Mouse (Mus musculus): ENCODE measurements at regions not wholly inside any gene's neighbourhood (a gene's known extent, or its start where the extent isn't known, plus 50 kb on each side); places are given as distances from the start of the nearest gene placed in this dataset.

DNA sequence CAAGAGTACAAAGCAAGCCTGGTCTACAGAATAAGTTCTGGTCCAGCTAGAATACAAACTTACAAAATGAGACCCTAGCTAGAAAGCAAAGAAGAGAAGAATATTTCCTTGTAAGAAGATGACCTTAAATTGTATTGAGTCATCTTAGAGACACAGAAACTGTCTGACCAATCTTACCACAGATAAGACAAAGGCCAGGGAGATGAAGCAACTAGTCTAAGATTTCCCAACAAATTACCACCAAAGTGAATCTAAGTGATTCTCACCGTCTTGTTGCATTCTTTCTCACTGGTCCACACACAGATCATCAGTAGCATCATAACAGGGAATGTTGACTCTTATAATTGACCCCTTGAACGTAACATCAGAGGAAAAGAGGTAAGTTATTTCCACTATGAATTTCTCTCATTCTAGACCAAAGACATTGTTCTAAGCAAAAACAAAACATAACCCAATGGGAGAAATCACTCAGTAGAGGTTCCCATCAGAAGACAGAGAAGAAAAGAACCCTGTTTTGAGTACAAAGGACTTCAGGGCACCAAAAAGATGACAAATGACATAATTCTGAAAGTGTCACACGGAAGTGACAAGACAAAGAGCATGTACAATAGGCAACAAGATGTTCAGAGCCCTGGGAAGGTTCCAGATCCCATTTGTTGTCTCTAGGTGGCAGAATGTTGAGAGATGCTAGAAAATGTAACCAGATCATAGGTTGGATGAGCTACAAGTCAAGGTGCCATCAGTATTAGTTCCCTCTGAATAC, 107.0 kb upstream of the Cpeb2 start:
- Histone ChIP-seq H3K27ac (ENCODE audit: control insufficient read depth, insufficient read depth, low read depth, low read length) (no peak overlapping the region), H3K36me3 (ENCODE audit: control insufficient read depth, insufficient read depth, low read length) (no peaks in the 10 kb centered on the region), H3K4me3 (ENCODE audit: control insufficient read depth, low read depth, low read length) (no peak overlapping the region), H3K27me3 (ENCODE audit: control insufficient read depth, insufficient read depth, low read length) (no peaks in the 10 kb centered on the region), H3K4me1 (ENCODE audit: control insufficient read depth, insufficient read depth, low read length) (no peaks in the 10 kb centered on the region)
- TF ChIP-seq CTCF (IDR thresholded peaks at IDR 0.05; ENCODE audit: control insufficient read depth, insufficient read depth, insufficient replicate concordance, low read depth, low read length) (no peak), POLR2A (IDR thresholded peaks at IDR 0.05; ENCODE audit: control insufficient read depth, low read depth, low read length) (no peak)

DNA sequence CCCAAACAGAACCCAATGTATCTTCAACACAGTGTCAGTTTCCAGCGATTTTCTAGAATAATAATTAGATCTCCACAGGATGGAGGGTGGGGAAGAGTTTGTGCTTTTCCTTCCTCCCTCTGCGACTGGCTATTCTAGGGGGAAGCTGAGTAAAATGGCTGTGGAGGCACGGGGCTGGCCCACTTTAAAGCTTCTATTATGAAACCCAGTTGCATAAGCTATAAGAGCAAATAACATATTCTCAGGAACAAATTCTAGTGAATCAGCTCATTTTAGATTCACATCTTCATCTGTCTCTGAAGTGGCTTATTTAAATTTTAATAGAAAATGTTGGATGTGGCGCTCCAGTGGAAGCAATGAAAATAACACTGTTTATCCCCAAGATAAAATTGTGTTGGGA, 102.6 kb upstream of the Cpeb2 start:
- no peaks in the 10 kb centered on the region for H3K4me1 ChIP-seq (ENCODE audit: control insufficient read depth, insufficient read depth, low read length)
- H3K36me3 ChIP-seq (ENCODE audit: control insufficient read depth, insufficient read depth, low read length), result no peaks in the 10 kb centered on the region
- no peak overlapping the region for H3K27ac ChIP-seq (ENCODE audit: control insufficient read depth, insufficient read depth, low read depth, low read length)
- H3K27me3 ChIP-seq (ENCODE audit: control insufficient read depth, insufficient read depth, low read length), result no peaks in the 10 kb centered on the region
- no peak for TF ChIP-seq CTCF (IDR thresholded peaks at IDR 0.05; ENCODE audit: control insufficient read depth, insufficient read depth, insufficient replicate concordance, low read depth, low read length)
- TF ChIP-seq POLR2A (IDR thresholded peaks at IDR 0.05; ENCODE audit: control insufficient read depth, low read depth, low read length), result no peak
- no peak overlapping the region for H3K4me3 ChIP-seq (ENCODE audit: control insufficient read depth, low read depth, low read length)

DNA sequence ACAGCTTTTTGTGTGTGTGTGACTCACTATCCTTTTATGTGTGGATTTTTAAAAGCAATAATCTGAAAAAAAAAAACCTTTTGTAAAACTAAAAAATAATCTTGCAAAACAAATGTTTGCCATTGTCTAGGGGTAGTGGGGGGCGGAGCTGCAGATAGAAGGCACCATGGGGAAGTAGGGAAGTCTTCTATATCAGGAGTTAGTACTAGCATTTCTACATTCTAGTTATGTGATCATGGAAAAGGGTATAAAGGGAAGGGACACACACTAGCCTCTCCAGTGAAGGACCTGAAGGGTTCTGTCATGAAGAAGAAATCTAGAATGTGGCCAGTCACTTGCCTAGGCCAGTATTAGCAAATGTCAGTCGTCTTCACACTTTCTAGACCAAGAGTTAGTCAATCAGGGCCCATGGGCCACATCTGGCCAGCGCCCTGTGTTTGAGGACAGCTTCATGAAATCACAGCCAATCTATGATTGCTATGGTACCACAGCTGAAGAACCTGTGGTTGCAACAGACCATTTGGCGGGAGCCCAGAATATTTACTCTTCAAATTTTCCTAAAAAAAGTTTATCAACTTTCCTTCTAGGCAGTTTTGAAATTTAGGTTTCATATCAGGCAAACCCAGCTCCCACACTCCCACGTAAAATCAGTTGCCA, 101.9 kb upstream of the Cpeb2 start:
- Histone ChIP-seq H3K27ac (ENCODE audit: control insufficient read depth, insufficient read depth, low read depth, low read length) (no peak overlapping the region), H3K4me3 (ENCODE audit: control insufficient read depth, low read depth, low read length) (no peak overlapping the region), H3K4me1 (ENCODE audit: control insufficient read depth, insufficient read depth, low read length) (no peaks in the 10 kb centered on the region), H3K27me3 (ENCODE audit: control insufficient read depth, insufficient read depth, low read length) (no peaks in the 10 kb centered on the region), H3K36me3 (ENCODE audit: control insufficient read depth, insufficient read depth, low read length) (no peaks in the 10 kb centered on the region)
- no peak for TF ChIP-seq POLR2A (IDR thresholded peaks at IDR 0.05; ENCODE audit: control insufficient read depth, low read depth, low read length)

DNA sequence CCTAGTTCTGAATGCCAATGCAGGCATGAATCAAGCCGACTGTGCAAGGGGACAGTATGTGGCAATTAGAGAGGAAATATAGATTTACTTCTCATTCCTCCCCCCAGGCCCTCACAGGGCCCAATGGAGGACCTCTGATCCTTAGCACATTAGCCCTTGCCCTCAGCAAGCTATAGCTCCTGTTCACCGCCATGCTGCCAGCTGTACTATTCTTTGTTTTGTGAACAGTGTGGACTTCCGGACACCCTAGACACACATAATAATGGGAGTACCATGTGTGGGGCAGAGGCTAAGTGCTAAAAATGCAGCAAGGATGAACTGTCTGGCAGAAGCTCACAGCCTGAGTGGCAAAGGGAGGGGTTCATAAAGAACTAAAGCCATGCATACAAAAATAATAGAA, 99.3 kb upstream of the Cpeb2 start:
- H3K27me3 ChIP-seq (ENCODE audit: control insufficient read depth, insufficient read depth, low read length), result no peaks in the 10 kb centered on the region
- no peaks in the 10 kb centered on the region for H3K4me1 ChIP-seq (ENCODE audit: control insufficient read depth, insufficient read depth, low read length)
- no peak overlapping the region for H3K27ac ChIP-seq (ENCODE audit: control insufficient read depth, insufficient read depth, low read depth, low read length)
- H3K4me3 ChIP-seq (ENCODE audit: control insufficient read depth, low read depth, low read length), result no peak overlapping the region
- TF ChIP-seq POLR2A (IDR thresholded peaks at IDR 0.05; ENCODE audit: control insufficient read depth, low read depth, low read length) (no peak), CTCF (IDR thresholded peaks at IDR 0.05; ENCODE audit: control insufficient read depth, insufficient read depth, insufficient replicate concordance, low read depth, low read length) (no peak)
- H3K36me3 ChIP-seq (ENCODE audit: control insufficient read depth, insufficient read depth, low read length), result no peaks in the 10 kb centered on the region

DNA sequence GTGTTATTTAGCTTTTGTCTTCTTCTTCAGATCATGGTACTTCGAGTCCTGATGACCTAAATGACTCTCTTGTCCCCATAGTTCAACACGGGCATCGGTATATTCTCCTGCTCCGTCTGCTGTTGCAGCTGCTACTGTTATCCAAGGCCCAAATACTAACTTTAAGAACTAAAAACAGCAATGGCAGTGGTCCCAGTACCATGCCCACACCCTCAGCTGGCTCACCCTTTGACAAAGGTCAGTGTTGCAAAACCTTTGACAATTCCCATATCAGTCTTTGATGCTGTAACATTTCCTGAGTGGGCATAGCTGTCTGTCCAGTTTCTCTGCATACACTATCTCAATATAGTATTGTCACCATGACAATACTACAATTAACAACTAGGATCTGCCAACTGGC, 96.8 kb upstream of the Cpeb2 start:
- no peak overlapping the region for H3K4me3 ChIP-seq (ENCODE audit: control insufficient read depth, low read depth, low read length)
- no peak overlapping the region for H3K27ac ChIP-seq (ENCODE audit: control insufficient read depth, insufficient read depth, low read depth, low read length)
- no peaks in the 10 kb centered on the region for H3K27me3 ChIP-seq (ENCODE audit: control insufficient read depth, insufficient read depth, low read length)
- H3K4me1 ChIP-seq (ENCODE audit: control insufficient read depth, insufficient read depth, low read length), result no peaks in the 10 kb centered on the region
- H3K36me3 ChIP-seq (ENCODE audit: control insufficient read depth, insufficient read depth, low read length), result no peaks in the 10 kb centered on the region
- TF ChIP-seq CTCF (IDR thresholded peaks at IDR 0.05; ENCODE audit: control insufficient read depth, insufficient read depth, insufficient replicate concordance, low read depth, low read length) (no peak), POLR2A (IDR thresholded peaks at IDR 0.05; ENCODE audit: control insufficient read depth, low read depth, low read length) (no peak)

DNA sequence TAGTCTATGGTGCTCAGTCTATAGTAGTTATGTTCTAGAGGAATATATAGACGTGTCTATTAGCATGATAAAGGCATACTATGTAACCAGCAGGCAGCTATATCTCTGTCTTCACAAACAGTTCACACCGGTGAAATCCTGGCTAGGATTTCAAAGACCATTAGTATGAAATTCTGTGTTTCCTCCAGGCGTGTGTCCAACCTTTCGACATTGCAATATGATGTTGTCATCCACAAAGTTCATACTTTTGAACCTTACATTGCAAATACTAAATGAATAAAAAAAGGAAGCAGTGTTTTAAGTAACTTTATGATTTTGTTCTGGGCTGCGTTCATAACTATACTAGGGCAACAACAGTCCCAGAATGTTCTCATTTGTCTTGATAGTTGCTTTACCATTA, 95.2 kb upstream of the Cpeb2 start:
- H3K4me1 ChIP-seq (ENCODE audit: control insufficient read depth, insufficient read depth, low read length), result no peaks in the 10 kb centered on the region
- no peaks in the 10 kb centered on the region for H3K36me3 ChIP-seq (ENCODE audit: control insufficient read depth, insufficient read depth, low read length)
- TF ChIP-seq POLR2A (IDR thresholded peaks at IDR 0.05; ENCODE audit: control insufficient read depth, low read depth, low read length) (no peak), CTCF (IDR thresholded peaks at IDR 0.05; ENCODE audit: control insufficient read depth, insufficient read depth, insufficient replicate concordance, low read depth, low read length) (no peak)
- no peak overlapping the region for H3K4me3 ChIP-seq (ENCODE audit: control insufficient read depth, low read depth, low read length)
- no peak overlapping the region for H3K27ac ChIP-seq (ENCODE audit: control insufficient read depth, insufficient read depth, low read depth, low read length)
- H3K27me3 ChIP-seq (ENCODE audit: control insufficient read depth, insufficient read depth, low read length), result no peaks in the 10 kb centered on the region

DNA sequence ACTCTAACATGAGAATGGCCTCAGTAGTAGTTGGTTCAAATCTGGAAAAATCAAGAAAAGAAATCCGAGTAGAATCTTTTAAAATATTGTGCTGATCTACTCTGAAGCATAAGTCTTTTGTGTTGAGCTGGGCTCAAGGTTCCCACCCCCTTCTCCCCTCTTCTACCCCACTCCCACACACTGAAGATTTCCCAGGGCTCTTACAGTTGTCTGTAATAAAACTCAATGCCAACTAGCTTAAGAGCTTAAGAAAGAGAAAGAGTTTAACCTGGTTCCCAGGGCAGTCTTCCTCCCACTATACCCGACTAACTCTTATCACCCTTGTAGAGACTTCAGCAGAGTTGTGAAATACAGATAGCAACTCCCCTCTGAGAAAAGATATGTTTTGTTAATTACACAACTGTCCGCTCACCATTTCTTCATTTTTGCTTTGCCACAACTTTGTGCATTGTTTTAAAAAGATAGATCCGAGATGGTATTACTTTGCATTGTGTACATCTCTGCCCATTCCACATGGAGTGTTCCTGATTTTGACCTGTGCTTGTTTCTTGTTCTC, 94.0 kb upstream of the Cpeb2 start:
- no peak overlapping the region for H3K27ac ChIP-seq (ENCODE audit: control insufficient read depth, insufficient read depth, low read depth, low read length)
- no peak overlapping the region for H3K4me3 ChIP-seq (ENCODE audit: control insufficient read depth, low read depth, low read length)
- no peaks in the 10 kb centered on the region for H3K27me3 ChIP-seq (ENCODE audit: control insufficient read depth, insufficient read depth, low read length)
- H3K4me1 ChIP-seq (ENCODE audit: control insufficient read depth, insufficient read depth, low read length), result no peaks in the 10 kb centered on the region
- TF ChIP-seq POLR2A (IDR thresholded peaks at IDR 0.05; ENCODE audit: control insufficient read depth, low read depth, low read length), result no peak
- no peak for TF ChIP-seq CTCF (IDR thresholded peaks at IDR 0.05; ENCODE audit: control insufficient read depth, insufficient read depth, insufficient replicate concordance, low read depth, low read length)
- H3K36me3 ChIP-seq (ENCODE audit: control insufficient read depth, insufficient read depth, low read length), result no peaks in the 10 kb centered on the region

All from testis, adult 2 months (tissue).